Comparison of ENCODE assay signal across 1 mouse cellular context in the genomic region with DNA sequence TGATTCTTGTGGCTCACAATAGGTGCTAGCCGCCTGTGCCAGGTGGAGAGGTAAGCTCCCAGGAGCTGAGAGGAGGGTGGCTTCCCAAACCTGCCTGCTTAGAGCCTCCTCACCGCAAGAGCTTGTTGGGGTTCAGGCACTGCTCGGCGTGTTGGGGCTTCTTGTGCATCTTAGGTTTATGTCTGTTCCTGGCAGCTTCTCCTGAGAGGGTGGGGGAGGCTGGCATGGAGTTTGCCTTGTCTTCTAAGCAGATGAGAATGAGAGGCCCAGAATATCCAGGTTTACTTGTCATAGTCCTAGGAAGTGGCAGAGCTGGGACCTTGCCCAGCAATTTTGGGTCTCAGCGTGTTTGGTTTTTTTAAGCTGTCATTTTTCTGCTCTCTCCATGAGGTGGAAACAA.
TF ChIP-seq lines count a peak whose summit lies in the region.

No protein-coding gene starts in this region.

TF ChIP-seq in myocyte, 11 proteins besides CTCF, POLR2A, EP300 and RAD21:
- peak; percentile 51 for TF ChIP-seq POLR2AphosphoS2 (IDR thresholded peaks at IDR 0.05; ENCODE audit: insufficient read length, low read depth)
- TF ChIP-seq MYOG (IDR thresholded peaks at IDR 0.05; ENCODE audit: control insufficient read depth in 1 of 3, insufficient read depth in 1 of 3, insufficient read length in 2 of 3, low read depth in 2 of 3): no peak
